Mouse (Mus musculus): ENCODE data around the gene Iqcf5. TPM values are rescaled to one million over a fixed set of nuclear protein-coding genes. Genes with fewer than 3 reads are reported as not detected.

The Iqcf5 gene
- polyA plus RNA-seq, 1 experiment = not detected

- Histone ChIP-seq H3K4me1 (ENCODE audit: control insufficient read depth, insufficient read depth, low read length) (no peaks in the 10 kb centered on the region), H3K4me3 (ENCODE audit: insufficient read depth, low read depth, low read length) (no peak overlapping the region), H3K27ac (ENCODE audit: insufficient read depth, low read depth, low read length) (no peak overlapping the region)
- 93% methylated on average over 7 of the region's 7 CpGs for WGBS
- TF ChIP-seq CTCF (IDR thresholded peaks at IDR 0.05; ENCODE audit: insufficient read depth, low read depth, low read length) (no peak), POLR2A (IDR thresholded peaks at IDR 0.05; ENCODE audit: insufficient read depth, low read depth, low read length) (no peak)
Measured at GRCm38 (mm10) chr9:106534296-106534695, 19.9 kb downstream of the Iqcf5 start.

- Histone ChIP-seq H3K4me3 (ENCODE audit: insufficient read depth, low read depth, low read length) (no peak overlapping the region), H3K4me1 (ENCODE audit: control insufficient read depth, insufficient read depth, low read length) (no peaks in the 10 kb centered on the region), H3K27ac (ENCODE audit: insufficient read depth, low read depth, low read length) (no peak overlapping the region)
- TF ChIP-seq CTCF (IDR thresholded peaks at IDR 0.05; ENCODE audit: insufficient read depth, low read depth, low read length) (no peak), POLR2A (IDR thresholded peaks at IDR 0.05; ENCODE audit: insufficient read depth, low read depth, low read length) (no peak)
- 90% methylated on average over 11 of the region's 11 CpGs for WGBS
Measured at GRCm38 (mm10) chr9:106534975-106535374, 20.6 kb downstream of the Iqcf5 start.

- H3K4me1 ChIP-seq (ENCODE audit: control insufficient read depth, insufficient read depth, low read length) = no peaks in the 10 kb centered on the region
- H3K4me3 ChIP-seq (ENCODE audit: insufficient read depth, low read depth, low read length) = no peak within 1 kb of the TSS
- TF ChIP-seq POLR2A (IDR thresholded peaks at IDR 0.05; ENCODE audit: insufficient read depth, low read depth, low read length) (no peak), CTCF (IDR thresholded peaks at IDR 0.05; ENCODE audit: insufficient read depth, low read depth, low read length) (no peak)
- WGBS = 92% methylated on average over 5 of the region's 5 CpGs
- no peak within 1 kb of the TSS for H3K27ac ChIP-seq (ENCODE audit: insufficient read depth, low read depth, low read length)
Measured at GRCm38 (mm10) chr9:106561531-106561930, 47.2 kb downstream of the Iqcf5 start, which contains the start of gene Iqcf3. Gene Iqcf3, minus strand, starts transcription at chr9:106561631.

- Histone ChIP-seq H3K4me1 (ENCODE audit: control insufficient read depth, insufficient read depth, low read length) (no peaks in the 10 kb centered on the region), H3K27ac (ENCODE audit: insufficient read depth, low read depth, low read length) (no peak overlapping the region), H3K4me3 (ENCODE audit: insufficient read depth, low read depth, low read length) (no peak overlapping the region)
- TF ChIP-seq CTCF (IDR thresholded peaks at IDR 0.05; ENCODE audit: insufficient read depth, low read depth, low read length) (no peak), POLR2A (IDR thresholded peaks at IDR 0.05; ENCODE audit: insufficient read depth, low read depth, low read length) (no peak)
- WGBS = 92% methylated on average over 11 of the region's 11 CpGs
Measured at GRCm38 (mm10) chr9:106562291-106562690, 47.9 kb downstream of the Iqcf5 start.

DNA sequence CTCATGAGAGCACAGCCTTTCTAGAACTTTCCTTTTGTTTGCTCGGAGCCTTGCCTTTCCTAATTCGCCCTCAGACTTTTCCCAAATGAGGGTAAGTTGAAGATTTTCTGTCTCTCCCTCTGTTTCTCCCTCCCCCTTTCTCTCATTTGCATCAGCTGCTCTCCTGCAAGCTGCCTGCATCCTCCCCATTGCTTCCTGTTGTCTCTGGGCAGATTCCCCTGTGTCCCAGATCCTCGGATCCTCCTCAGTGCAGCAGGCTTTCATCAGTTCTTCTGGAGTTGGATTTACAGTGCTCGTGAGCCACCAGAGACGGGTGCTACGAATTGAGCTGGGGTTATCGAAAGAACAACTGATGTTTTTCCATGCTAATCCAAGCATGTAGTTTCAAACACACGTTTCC is 49.7 kb downstream of the Iqcf5 start:
- WGBS = 62% methylated on average over 8 of the region's 8 CpGs
- no peak for TF ChIP-seq POLR2A (IDR thresholded peaks at IDR 0.05; ENCODE audit: insufficient read depth, low read depth, low read length)
- TF ChIP-seq CTCF (IDR thresholded peaks at IDR 0.05; ENCODE audit: insufficient read depth, low read depth, low read length) = no peak
- no peak overlapping the region for H3K27ac ChIP-seq (ENCODE audit: insufficient read depth, low read depth, low read length)
- no peaks in the 10 kb centered on the region for H3K4me1 ChIP-seq (ENCODE audit: control insufficient read depth, insufficient read depth, low read length)
- H3K4me3 ChIP-seq (ENCODE audit: insufficient read depth, low read depth, low read length) = no peak overlapping the region

Other genes with a start within 250 kb of the Iqcf5 start
- not detected in 2 replicates for gene Poc1a, start 233.5 kb upstream of the Iqcf5 start, polyA plus RNA-seq (2012; ENCODE audit: insufficient read depth, insufficient read length, low replicate concordance, missing spikeins)
- gene Dusp7, start 145.9 kb upstream of the Iqcf5 start, polyA plus RNA-seq (2012; ENCODE audit: insufficient read depth, insufficient read length, low replicate concordance, missing spikeins) = not detected in 2 replicates
- not detected in 2 replicates for gene Rpl29, start 85.1 kb upstream of the Iqcf5 start, polyA plus RNA-seq (2012; ENCODE audit: insufficient read depth, insufficient read length, low replicate concordance, missing spikeins)
- gene Acy1, start 76.3 kb upstream of the Iqcf5 start, polyA plus RNA-seq (2012; ENCODE audit: insufficient read depth, insufficient read length, low replicate concordance, missing spikeins) = not detected in 2 replicates
- not detected in 2 replicates for gene Abhd14b, start 67.1 kb upstream of the Iqcf5 start, polyA plus RNA-seq (2012; ENCODE audit: insufficient read depth, insufficient read length, low replicate concordance, missing spikeins)
- gene Abhd14a, start 66.9 kb upstream of the Iqcf5 start, polyA plus RNA-seq (2012; ENCODE audit: insufficient read depth, insufficient read length, low replicate concordance, missing spikeins) = not detected in 2 replicates
- not detected in 2 replicates for gene Pcbp4, start 61.3 kb upstream of the Iqcf5 start, polyA plus RNA-seq (2012; ENCODE audit: insufficient read depth, insufficient read length, low replicate concordance, missing spikeins)
- not detected in 2 replicates for gene Gpr62, start 48.6 kb upstream of the Iqcf5 start, polyA plus RNA-seq (2012; ENCODE audit: insufficient read depth, insufficient read length, low replicate concordance, missing spikeins)
- not detected in 2 replicates for gene Rrp9, start 38.6 kb upstream of the Iqcf5 start, polyA plus RNA-seq (2012; ENCODE audit: insufficient read depth, insufficient read length, low replicate concordance, missing spikeins)
- not detected in 2 replicates for gene Parp3, start 37.6 kb upstream of the Iqcf5 start, polyA plus RNA-seq (2012; ENCODE audit: insufficient read depth, insufficient read length, low replicate concordance, missing spikeins)
- not detected in 2 replicates for gene Iqcf1, start 14.6 kb upstream of the Iqcf5 start, polyA plus RNA-seq (2012; ENCODE audit: insufficient read depth, insufficient read length, low replicate concordance, missing spikeins)
- gene Iqcf3, start 47.1 kb downstream of the Iqcf5 start, polyA plus RNA-seq (2012; ENCODE audit: insufficient read depth, insufficient read length, low replicate concordance, missing spikeins) = not detected in 2 replicates
- not detected in 2 replicates for gene Iqcf4, start 56.4 kb downstream of the Iqcf5 start, polyA plus RNA-seq (2012; ENCODE audit: insufficient read depth, insufficient read length, low replicate concordance, missing spikeins)
- not detected in 2 replicates for gene Iqcf6, start 112.0 kb downstream of the Iqcf5 start, polyA plus RNA-seq (2012; ENCODE audit: insufficient read depth, insufficient read length, low replicate concordance, missing spikeins)
- not detected in 2 replicates for gene Grm2, start 141.5 kb downstream of the Iqcf5 start, polyA plus RNA-seq (2012; ENCODE audit: insufficient read depth, insufficient read length, low replicate concordance, missing spikeins)
- gene Tex264, start 171.4 kb downstream of the Iqcf5 start, polyA plus RNA-seq (2012; ENCODE audit: insufficient read depth, insufficient read length, low replicate concordance, missing spikeins) = not detected in 2 replicates

Measured in olfactory bulb, adult 2 months (tissue).